Mouse (Mus musculus): ENCODE measurements around the gene Rab3a.

DNA sequence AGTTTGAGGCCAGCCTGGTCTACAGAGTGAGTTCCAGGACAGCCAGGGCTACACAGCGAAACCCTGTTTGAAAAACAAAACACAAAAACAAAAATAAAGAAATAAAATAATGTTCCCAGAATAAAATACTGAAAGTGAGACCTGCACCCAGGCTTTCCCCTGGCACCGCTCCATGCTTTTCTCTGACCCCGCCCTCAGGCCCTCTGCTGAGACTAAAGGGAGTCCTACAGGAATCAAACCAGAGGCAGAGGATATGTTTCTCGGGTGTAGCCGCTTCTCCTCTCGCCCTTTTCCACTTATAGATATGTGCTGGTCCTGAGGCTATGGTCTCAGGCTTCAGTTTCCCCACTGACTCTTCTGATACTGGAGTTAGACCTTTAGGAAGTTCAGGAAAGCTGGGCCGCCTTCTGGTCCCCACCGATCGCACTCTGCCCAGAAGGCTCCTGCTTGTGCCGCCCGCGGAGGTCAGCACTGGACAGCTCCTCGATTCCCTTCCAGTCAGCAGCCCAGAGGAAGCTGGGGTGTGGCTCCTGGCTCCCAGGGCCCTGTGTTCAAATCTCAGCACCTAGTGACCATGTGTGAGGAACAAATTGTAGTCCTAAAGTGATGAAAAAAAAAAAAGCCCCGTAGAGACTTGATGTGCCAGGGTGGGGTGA is 28.6 kb upstream of the Rab3a start:
- no peak for TF ChIP-seq CTCF (IDR thresholded peaks at IDR 0.05; ENCODE audit: low read depth)
- no peak for TF ChIP-seq EP300 (IDR thresholded peaks at IDR 0.05; ENCODE audit: low read depth)
